Mouse (Mus musculus): ENCODE measurements around the gene Wsb2.
"Not testable (repeated sequence)": the region's sequence is repeated elsewhere in the genome, so short reads cannot be mapped to it uniquely, and the experiment has no call there.

Wsb2 gene

DNA sequence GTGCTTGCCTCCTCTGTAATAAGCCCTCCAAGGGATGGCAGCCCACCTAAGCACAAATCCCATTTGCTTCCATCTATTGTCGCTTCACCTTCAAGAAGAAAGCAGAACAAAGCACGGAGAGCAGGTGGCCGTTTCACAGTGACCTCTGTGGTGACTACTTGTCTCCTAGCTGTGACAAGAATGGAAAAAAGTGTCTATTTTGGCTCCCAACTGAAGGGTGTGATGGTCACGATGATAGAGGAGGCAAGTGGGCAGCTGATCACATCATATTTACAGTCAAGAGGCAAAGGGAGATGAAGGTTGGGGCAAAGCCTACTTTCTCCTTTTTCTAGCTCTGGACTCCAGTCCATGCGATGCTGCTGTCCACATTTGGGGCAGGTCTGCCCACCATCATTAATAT lies 38.7 kb downstream of the Wsb2 start:
- DNase-seq: no peak

DNA sequence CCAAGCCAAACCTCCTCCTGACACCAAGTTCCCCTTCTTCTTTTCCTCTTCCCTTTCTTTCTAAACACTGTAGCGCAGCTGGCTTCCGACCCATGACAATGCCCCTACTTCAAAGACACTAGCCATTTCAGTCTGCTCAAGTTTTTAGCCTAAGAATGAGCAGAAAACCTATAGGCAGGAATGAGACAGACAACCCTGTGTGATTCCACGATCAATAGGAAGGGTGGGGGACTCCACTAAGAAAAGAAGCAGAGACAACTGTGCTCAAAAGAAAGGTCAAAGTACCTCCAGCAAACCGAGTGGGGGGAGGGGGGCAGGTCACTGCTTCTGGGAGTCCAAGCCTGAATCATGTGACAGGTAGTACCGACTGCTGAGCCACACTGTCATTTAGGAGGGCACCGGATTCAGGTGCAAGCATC lies 39.5 kb downstream of the Wsb2 start:
- no peak for DNase-seq

DNA sequence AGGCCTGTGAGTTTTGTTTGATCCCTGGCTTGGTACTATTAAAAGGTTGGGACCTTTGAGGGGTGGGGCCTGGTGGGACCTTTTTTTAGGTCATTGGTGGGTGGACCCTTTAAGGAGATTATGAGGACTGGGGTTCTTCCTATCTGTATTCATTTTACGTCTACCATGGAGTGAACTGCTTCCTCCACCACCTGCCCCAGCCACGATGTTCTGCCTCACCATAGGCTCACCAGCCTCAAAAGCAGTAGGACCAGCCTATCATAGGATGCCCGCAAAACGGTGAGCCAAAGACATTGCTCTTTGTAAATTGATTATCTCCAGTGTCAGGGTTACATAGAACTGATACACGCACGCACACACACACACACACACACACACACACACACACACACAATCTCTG lies 40.3 kb downstream of the Wsb2 start:
- no peak for DNase-seq

DNA sequence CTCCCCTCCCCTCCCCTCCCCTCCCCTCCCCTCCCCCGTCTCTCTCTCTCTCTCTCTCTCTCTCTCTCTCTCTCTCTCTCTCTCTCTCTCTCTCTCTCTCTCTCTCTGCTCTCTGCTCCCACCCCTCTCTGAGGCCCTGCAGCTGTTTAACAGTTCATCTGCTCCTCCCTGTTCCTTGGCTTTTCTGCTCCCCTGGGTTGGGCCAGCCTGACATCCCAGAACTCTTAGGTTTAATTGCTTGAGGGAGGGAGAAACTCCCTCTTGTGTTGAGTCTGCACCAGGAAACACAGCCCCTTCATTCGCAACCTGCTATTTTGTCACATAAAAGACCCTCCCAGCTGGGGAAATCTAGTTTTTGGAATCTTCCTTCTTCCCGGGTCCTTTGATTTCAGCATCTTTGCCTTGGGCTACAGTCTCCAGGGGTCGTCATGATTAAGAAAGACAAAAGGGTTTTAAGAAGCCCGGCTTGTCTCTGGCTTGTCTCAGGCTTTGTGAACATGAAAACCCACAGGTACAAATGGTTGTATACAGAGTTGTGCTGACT lies 41.0 kb downstream of the Wsb2 start:
- no peak for DNase-seq

DNA sequence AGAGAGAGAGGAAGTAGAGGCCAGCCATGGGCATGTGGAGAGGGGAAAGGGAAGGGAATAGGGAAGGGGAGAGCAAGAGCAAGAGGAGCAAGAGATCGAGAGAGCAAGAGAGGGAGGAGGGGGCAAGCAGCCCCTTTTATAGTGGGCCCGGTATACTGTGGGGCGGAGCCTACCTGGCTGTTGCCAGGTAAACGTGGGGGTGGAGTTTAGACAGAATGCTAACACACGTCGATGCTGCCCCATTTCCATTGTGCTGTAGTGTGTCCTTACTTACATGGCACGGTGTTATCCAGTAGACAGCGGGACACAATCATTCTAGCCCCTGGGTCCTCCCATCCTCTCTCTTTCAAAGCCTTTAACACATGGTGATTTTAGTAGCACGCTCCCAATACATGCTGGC lies 42.2 kb downstream of the Wsb2 start:
- no peak for DNase-seq

DNA sequence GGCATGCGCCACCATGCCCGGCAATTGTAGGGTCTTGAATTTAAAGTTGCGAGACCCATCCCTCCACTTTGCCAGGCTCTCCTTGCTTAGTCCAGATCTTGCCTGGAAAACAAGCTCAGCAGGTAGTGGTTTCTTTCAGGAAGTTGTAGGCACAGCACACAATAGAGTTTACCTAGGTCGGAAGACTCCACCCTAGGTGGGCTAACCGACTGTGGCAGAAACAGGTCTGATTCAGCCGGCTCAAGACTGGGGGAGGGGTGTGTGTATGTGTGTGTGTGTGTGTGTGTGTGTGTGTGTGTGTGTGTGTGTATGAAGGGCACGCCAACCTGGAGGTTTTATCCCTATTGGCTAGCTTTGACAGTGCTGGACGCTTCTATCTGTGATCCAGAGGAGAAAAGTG lies 46.5 kb downstream of the Wsb2 start:
- DNase-seq: no peak

DNA sequence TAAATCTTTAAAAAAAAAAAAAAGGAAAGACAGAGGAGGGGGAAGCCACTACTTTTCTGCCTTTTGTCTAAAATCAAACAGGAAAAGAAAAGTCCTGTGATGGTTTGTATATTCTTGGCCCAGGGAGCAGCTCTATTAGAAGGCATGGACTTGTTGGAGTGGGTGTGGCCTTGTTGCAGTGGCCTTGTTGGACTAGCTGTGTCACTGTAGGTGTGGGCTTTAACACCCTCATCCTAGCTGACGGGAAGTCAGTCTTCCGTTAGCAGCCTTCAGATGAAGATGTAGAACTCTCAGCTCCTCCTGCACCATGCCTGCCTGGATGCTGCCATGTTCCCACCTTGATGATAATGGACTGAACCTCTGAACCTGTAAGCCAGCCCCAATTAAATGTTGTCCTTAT lies 47.6 kb downstream of the Wsb2 start:
- not testable (repeated sequence) for DNase-seq

DNA sequence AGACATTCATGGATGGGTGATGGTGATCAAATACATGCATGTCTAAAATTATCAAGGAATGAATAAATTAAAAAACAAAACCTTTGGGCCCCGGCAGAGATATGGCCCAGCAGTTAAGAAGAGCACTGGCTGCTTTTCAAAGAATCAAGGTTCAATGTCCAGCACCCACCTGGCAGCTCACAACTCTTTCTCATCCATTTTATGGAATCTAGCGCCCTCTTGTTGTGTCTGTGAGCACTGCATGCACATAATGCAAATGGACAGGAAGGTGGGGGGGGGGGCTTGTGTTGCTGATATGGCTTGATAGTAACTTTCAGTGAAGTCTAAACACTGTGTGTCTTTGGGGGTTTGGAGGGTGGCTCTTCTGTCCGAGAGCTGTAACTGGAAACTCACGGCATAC lies 51.1 kb downstream of the Wsb2 start:
- peak; percentile 47 to 63 for DNase-seq

DNA sequence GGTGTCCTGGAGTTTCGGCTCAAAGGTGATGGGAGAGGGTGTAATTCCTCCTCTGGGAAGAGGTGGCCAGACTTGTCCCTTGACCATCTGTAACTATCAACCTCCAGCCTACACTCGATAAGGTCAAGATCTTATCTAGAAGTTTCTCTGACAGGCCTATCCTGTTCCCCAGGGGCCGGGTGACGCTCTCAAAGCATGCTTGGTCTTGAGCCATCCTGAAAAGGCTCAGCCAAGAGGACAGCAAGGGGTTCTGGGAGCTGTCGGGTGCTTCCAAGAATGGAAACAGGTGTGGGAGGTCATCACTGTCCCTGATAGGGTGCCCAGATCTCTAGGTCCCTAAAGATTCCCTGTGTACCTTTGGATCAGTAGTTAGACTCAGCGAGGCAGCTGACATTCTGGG lies 52.3 kb downstream of the Wsb2 start:
- no peak for DNase-seq

DNA sequence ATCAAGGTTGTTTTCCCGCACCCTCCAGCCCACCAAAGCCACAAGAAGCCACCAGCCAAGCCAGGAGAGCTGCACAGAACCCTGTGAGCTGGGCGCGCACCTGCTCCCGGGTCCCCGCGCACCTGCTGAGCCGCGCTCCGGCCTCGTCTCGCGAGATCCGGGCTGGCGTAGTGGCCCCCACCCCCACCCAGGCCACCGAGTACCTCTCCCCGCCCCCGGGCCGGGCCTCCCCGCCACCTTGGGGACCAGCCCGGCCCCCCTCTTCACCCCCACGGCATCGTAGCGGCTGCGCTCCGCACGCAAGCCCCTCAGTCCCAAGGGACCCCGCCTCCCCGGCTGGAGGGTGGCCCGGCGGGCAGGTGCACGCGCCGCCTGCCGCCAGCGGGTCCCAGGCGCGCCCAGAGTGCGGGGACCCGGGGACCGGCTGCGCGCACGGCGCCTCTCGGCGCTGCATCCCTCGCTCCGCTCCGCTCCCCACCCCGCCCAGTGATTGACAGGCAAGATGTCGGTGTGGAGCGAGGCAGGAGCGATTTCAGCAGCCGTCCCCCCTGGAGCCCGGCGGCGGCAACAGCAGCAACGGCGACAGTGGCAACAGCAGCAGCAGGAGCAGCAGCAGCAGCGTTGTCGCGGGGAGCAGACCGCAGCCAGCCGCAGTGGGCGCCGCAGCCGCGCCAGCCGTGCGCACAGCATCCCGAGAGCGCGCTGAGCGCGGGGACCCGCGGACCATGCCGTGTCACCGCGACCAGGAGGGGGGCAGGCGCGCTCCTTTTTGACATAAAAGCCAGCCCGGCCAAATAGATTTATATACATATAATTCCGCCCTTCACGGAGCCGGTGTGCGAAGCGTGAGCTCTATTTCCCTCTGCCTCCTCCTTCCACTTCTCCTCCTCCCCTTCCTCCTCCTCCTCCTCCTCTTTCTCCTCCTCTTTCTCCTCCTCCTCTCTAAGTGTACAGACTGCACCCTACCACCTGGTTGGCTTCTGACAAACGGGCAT lies 56.7 kb downstream of the Wsb2 start, which contains the start of gene Ksr2:
TSS of gene Ksr2 (plus strand) at position 494 of the 995 bp plus-strand sequence.
- DNase-seq: peak; percentile 45 to 61

DNA sequence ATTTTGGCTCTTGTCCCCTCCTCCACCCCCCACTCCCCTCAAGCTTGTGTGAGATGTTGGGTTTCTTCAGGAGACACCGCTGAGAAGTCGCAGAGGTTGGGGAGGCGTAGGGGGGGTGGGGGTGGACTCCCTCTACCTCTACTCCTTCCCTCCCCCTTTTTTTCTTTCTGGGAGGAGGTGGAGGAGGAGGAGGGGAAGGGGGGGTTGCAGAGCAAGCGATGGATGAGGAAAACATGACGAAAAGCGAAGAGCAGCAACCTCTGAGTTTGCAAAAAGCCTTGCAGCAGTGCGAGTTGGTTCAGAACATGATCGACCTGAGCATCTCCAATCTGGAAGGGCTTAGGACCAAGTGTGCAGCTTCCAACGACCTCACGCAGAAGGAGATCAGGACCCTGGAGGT lies 57.5 kb downstream of the Wsb2 start:
- DNase-seq: no peak

DNA sequence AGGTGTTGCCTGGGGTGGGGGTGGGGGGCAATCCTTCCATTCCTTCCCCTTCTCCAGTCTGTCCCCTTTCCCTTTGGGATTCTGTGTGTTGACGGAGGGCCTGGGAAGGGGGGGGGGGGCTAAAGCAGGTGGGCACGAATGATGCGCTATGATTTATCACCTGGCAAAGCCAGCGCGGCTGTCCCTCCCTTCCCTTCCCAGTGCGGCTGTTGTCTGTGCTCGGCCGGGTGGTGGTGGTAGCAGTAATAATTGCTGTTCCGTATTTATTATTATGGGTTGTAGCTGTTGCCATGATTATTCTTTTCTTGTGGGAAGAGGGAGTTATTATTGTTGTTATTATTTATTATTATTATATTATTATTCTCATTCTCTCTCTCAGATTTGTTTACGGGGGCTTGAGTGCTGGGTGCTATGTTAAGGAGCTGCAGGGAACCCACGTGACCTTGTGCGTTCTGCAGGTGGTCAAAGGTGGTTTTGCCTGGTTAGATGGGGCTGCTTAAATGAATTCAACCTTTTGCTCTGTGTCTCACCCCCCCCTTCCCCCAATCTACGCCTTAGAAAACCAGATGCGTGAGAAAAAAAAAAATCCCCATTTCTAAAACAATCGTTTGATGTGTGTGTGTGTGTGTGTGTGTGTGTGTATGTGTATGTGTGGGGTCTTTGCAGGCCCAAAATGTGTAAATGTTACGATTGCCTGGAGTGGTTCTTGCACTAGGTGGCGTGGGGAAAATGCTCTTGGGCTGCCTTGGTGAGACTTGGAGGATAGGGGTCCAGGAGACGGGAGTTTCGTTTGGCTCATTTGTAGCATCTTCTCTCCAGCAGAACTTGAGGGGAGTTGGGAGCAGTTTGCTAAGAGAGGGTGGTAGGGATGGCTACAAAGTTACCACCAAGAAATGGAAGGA lies 58.2 kb downstream of the Wsb2 start:
- DNase-seq: no peak

DNA sequence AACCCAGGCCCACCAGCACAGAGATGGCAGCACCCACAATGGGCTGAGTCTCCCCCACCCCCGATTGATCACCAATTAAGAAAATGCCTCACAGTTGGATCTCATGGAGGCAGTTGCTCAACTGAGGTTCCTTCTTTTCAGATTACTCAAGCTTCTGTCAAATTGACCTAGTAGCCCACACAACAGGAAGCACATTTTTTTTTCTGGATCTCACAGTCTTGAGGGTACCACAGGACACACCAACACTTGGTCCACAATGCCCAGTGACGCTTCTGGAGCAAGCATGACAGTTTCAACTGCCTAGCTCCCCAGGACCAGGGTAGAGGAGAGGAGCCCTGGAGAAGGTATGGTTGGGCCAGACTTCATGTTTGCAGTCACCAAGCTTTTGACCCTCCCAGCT lies 60.3 kb downstream of the Wsb2 start:
- DNase-seq: no peak
